19 mouse cellular contexts compared by ENCODE assay signal in the genomic region with DNA sequence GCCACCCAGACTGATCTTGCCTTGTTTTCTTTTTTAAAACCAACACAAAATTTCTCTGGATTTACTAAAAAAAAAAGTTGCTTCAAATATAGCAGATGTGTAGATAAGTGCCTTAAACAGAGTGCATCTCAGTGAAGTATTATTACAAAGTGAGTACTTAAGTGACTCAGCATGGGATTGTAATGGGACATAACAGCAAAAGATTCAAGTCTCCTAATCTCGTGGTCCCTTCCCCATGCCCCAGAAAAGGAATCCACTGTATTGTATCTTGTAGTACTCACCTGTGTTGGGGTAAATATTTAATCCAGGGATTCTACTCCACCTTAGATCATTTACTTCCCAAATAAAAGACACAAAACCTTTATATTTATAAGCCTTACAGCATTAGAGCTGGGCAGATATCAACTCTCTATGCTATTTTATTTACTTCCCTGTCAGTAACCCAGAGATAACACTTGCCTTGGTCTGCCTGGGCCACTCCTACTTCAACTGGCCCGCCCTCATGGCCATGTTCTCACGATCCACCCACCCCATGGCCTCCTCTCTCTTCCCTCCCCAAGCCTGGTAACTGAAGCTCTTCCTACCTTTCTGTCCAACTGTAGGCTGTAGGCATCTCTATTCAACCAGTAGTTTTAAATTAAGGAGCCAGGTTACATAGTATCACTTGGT. TPM values are rescaled to one million over a fixed set of nuclear protein-coding genes. Genes with fewer than 3 reads are reported as not detected.
A peak's percentile ranks its signal among the peaks of the same experiment; 100 is the strongest.
DNase-seq lines count a peak whose midpoint lies in the region; ATAC-seq and TF ChIP-seq lines count a peak whose summit lies in the region.
"Had no signal": no experiment of that assay in that cellular context is flagged by ENCODE, and none has a peak within 500 bp of the region (broad histone marks: within the 10 kb centered on the region; RNA-seq: fewer than 3 reads in every experiment).

No protein-coding gene starts in this region.

- H3K4me1 ChIP-seq in MEL (ENCODE audit: control insufficient read depth in 1 of 2, insufficient read depth in 2 of 2, low read length in 2 of 2), result peaks cover 0 to 2% of the 10 kb centered on the region in 2 experiments; a peak in 1 of 4 replicates
- peaks cover 17% of the 10 kb centered on the region for H3K4me1 ChIP-seq in liver, embryonic 12.5 days
- H3K4me1 ChIP-seq: forebrain, embryonic 13.5 days; midbrain, embryonic 10.5 days; neural tube, embryonic 12.5 days had no signal

- no peaks in the 10 kb centered on the region for H3K79me2 ChIP-seq in MEL (ENCODE audit: control insufficient read depth, insufficient read depth, low read length, poor library complexity)

- TF ChIP-seq EP300 in MEL (IDR thresholded peaks at IDR 0.05; ENCODE audit: low read depth in 1 of 2, low read length in 2 of 2), result peak in 1 of 2 experiments; percentile 29; a peak in 1 of 4 replicates

- no peak overlapping the region for H3K4me3 ChIP-seq in MEL (ENCODE audit: control insufficient read depth in 1 of 2, insufficient read depth in 1 of 2, low read depth in 2 of 2, low read length in 2 of 2)
- H3K4me3 ChIP-seq in liver, embryonic 12.5 days, result no peak overlapping the region
- H3K4me3 ChIP-seq: forebrain, embryonic 13.5 days; midbrain, embryonic 10.5 days; neural tube, embryonic 12.5 days had no signal

- DNase-seq in MEL (ENCODE audit: low read depth, low spot score), result peak; percentile 63
- DNase-seq in ovary, postnatal 36 days (ENCODE audit: low spot score), result no peak
- no peak for DNase-seq in cerebellum, postnatal 4 days (ENCODE audit: low spot score in 2 of 2)
- DNase-seq in cerebellum, postnatal 25 days, result no peak
- DNase-seq: adrenal gland, adult 8-10 months; B cell, adult 2 months; cerebellum, postnatal 10 days; gastrocnemius, postnatal 36 days; kidney, adult 8-10 months; kidney, postnatal 25 days; lung, adult 2 months; thymus, adult 18-20 months; thymus, postnatal 4 days had no signal

- H3K9ac ChIP-seq in MEL (ENCODE audit: control insufficient read depth, low read depth, low read length, poor library complexity, severe bottlenecking), result no peak overlapping the region
- no peak overlapping the region; the same call in 1 of the 2 replicates for H3K9ac ChIP-seq in liver, embryonic 12.5 days
- H3K9ac ChIP-seq: forebrain, embryonic 13.5 days; neural tube, embryonic 12.5 days had no signal

- TF ChIP-seq CTCF in MEL (IDR thresholded peaks at IDR 0.05 in 2 of 3, conservative IDR thresholded peaks at IDR 0.05 in 1 of 3; ENCODE audit: control insufficient read depth in 1 of 3, insufficient read depth in 1 of 3, low read depth in 2 of 3, low read length in 3 of 3, poor library complexity in 1 of 3, severe bottlenecking in 1 of 3), result no peak

- no peak for TF ChIP-seq POLR2A in MEL (IDR thresholded peaks at IDR 0.05; ENCODE audit: control insufficient read depth in 1 of 2, insufficient read depth in 1 of 2, low read depth in 1 of 2, low read length in 2 of 2, poor library complexity in 1 of 2)

- peaks cover 0 to 3% of the 10 kb centered on the region in 2 experiments; a peak in 3 of 4 replicates for H3K36me3 ChIP-seq in MEL (ENCODE audit: control insufficient read depth in 1 of 2, insufficient read depth in 2 of 2, low read length in 2 of 2)
- H3K36me3 ChIP-seq in liver, embryonic 12.5 days, result peaks cover 88% of the 10 kb centered on the region
- H3K36me3 ChIP-seq: midbrain, embryonic 10.5 days; neural tube, embryonic 12.5 days had no signal

- WGBS in liver, embryonic 12.5 days (ENCODE audit: insufficient replicate concordance), result 18% methylated on average over 3 of the region's 3 CpGs

- peak; percentile 50; the same call in 1 of the 2 replicates for ATAC-seq in common myeloid progenitor, adult 5-6 weeks (replicated peaks; ENCODE audit: low read depth, poor library complexity, severe bottlenecking)
- ATAC-seq in liver, embryonic 12.5 days, result peak; percentile 96
- ATAC-seq in megakaryocyte-erythroid progenitor cell, adult 5-6 weeks (replicated peaks; ENCODE audit: low FRiP score, low TSS enrichment, poor library complexity, severe bottlenecking), result peak; percentile 98
- ATAC-seq: forebrain, embryonic 13.5 days had no signal

- peak overlapping the region; percentile 21; the same call in 1 of the 2 replicates for H3K4me2 ChIP-seq in liver, embryonic 12.5 days
- H3K4me2 ChIP-seq: forebrain, embryonic 13.5 days; neural tube, embryonic 12.5 days had no signal

- TF ChIP-seq RAD21 in MEL (IDR thresholded peaks at IDR 0.05; ENCODE audit: low read depth, low read length), result no peak

- no peak overlapping the region for H3K27ac ChIP-seq in MEL (ENCODE audit: control insufficient read depth, low read depth, low read length)
- peak overlapping the region; percentile 78 for H3K27ac ChIP-seq in liver, embryonic 12.5 days
- H3K27ac ChIP-seq: forebrain, embryonic 13.5 days; midbrain, embryonic 10.5 days; neural tube, embryonic 12.5 days had no signal

- no peaks in the 10 kb centered on the region for H3K9me3 ChIP-seq in MEL (replicated peaks; ENCODE audit: insufficient read depth, low read length)
- H3K9me3 ChIP-seq in liver, embryonic 12.5 days (replicated peaks), result no peaks in the 10 kb centered on the region
- H3K9me3 ChIP-seq: forebrain, embryonic 13.5 days; midbrain, embryonic 10.5 days; neural tube, embryonic 12.5 days had no signal

- no peaks in the 10 kb centered on the region for H3K27me3 ChIP-seq in MEL (ENCODE audit: control insufficient read depth in 1 of 2, insufficient read depth in 2 of 2, low read length in 2 of 2)
- no peaks in the 10 kb centered on the region for H3K27me3 ChIP-seq in liver, embryonic 12.5 days (replicated peaks)
- H3K27me3 ChIP-seq: forebrain, embryonic 13.5 days; neural tube, embryonic 12.5 days had no signal

TF ChIP-seq in MEL, 35 proteins besides CTCF, POLR2A, EP300 and RAD21:
- TF ChIP-seq SMC3 (IDR thresholded peaks at IDR 0.05; ENCODE audit: low read depth, low read length) (no peak), ZC3H11A (IDR thresholded peaks at IDR 0.05; ENCODE audit: low read depth, low read length) (no peak), CHD2 (IDR thresholded peaks at IDR 0.05; ENCODE audit: low read length) (no peak), JUND (IDR thresholded peaks at IDR 0.05; ENCODE audit: low read depth, low read length) (no peak), USF2 (IDR thresholded peaks at IDR 0.05; ENCODE audit: borderline replicate concordance in 1 of 2, insufficient read depth in 1 of 2, low read depth in 1 of 2, low read length in 2 of 2) (no peak), GATA1 (IDR thresholded peaks at IDR 0.05; ENCODE audit: low read depth, low read length) (peak; percentile 62; the same call in 1 of the 2 replicates), GABPA (IDR thresholded peaks at IDR 0.05; ENCODE audit: low read depth, low read length) (no peak), SIN3A (IDR thresholded peaks at IDR 0.05; ENCODE audit: low read length) (peak; percentile 36; the same call in 1 of the 2 replicates), USF1 (IDR thresholded peaks at IDR 0.05; ENCODE audit: low read depth, low read length) (no peak), E2F4 (IDR thresholded peaks at IDR 0.05; ENCODE audit: borderline replicate concordance, low read depth, low read length) (no peak), RCOR1 (IDR thresholded peaks at IDR 0.05; ENCODE audit: low read depth, low read length) (no peak), POLR2AphosphoS5 (IDR thresholded peaks at IDR 0.05; ENCODE audit: borderline replicate concordance, low read depth, low read length) (no peak), TCF12 (IDR thresholded peaks at IDR 0.05; ENCODE audit: low read depth, low read length) (no peak)

RNA-seq across cellular contexts. Expression of gene Bcas2, which starts 12.1 kb away (rescaled TPM):
- total RNA-seq in MEL (2012; rRNA removed), result 115 and 117 TPM in 2 replicates
- 100 to 1,000 TPM in 1 of 2 experiments, not detected in 1; 166 TPM for polyA plus RNA-seq in MEL (2012; ENCODE audit: insufficient read depth in 1 of 2, insufficient read length in 2 of 2, low read depth in 1 of 2, low replicate concordance in 2 of 2, missing spikeins in 1 of 2)
- total RNA-seq in common myeloid progenitor, adult 5-6 weeks (2017), result 173 and 237 TPM in 2 replicates
- 235 and 237 TPM in 2 replicates for polyA plus RNA-seq in liver, embryonic 12.5 days (2016; fragmentation: Nextera tagmentation; extraction: Ambion mirVana)
- 134 and 143 TPM in 2 replicates for total RNA-seq in megakaryocyte-erythroid progenitor cell, adult 5-6 weeks (2014; fragmentation: Nextera tagmentation)
- total RNA-seq in megakaryocyte-erythroid progenitor cell, adult 5-6 weeks (2017), result 260 and 277 TPM in 2 replicates

RNA-seq across cellular contexts. Expression of gene Dennd2c, which starts 57.0 kb away (rescaled TPM):
- total RNA-seq in MEL (2012; rRNA removed), result 5.0 and 5.2 TPM in 2 replicates
- 1 to 10 TPM in 1 of 2 experiments, not detected in 1; 8.0 TPM for polyA plus RNA-seq in MEL (2012; ENCODE audit: insufficient read depth in 1 of 2, insufficient read length in 2 of 2, low read depth in 1 of 2, low replicate concordance in 2 of 2, missing spikeins in 1 of 2)
- total RNA-seq in common myeloid progenitor, adult 5-6 weeks (2017), result 3.9 and 4.1 TPM in 2 replicates
- 13.0 and 13.1 TPM in 2 replicates for polyA plus RNA-seq in liver, embryonic 12.5 days (2016; fragmentation: Nextera tagmentation; extraction: Ambion mirVana)
- 4.0 and 4.9 TPM in 2 replicates for total RNA-seq in megakaryocyte-erythroid progenitor cell, adult 5-6 weeks (2014; fragmentation: Nextera tagmentation)
- 2.0 and 2.4 TPM in 2 replicates for total RNA-seq in megakaryocyte-erythroid progenitor cell, adult 5-6 weeks (2017)
